Mouse (Mus musculus): ENCODE measurements around the gene Stum. TPM values are rescaled to one million over a fixed set of nuclear protein-coding genes. Genes with fewer than 3 reads are reported as not detected.

Gene Stum
- 0.11 and 0.14 TPM in 2 replicates for polyA plus RNA-seq (2012; ENCODE audit: low replicate concordance)

GRCm38 (mm10) chr1:180483399-180484291 lies at the start of gene Stum:
TSS of gene Stum (minus strand) at chr1:180483504.

Other genes starting within 250 kb of the Stum start
- 83.1 and 87.3 TPM in 2 replicates for gene Psen2, start 220.1 kb downstream of the Stum start, polyA plus RNA-seq (2012; ENCODE audit: low replicate concordance)
- gene Itpkb, start 153.0 kb downstream of the Stum start, polyA plus RNA-seq (2012; ENCODE audit: low replicate concordance), result 15.4 and 17.3 TPM in 2 replicates
- gene Parp1, start 85.4 kb upstream of the Stum start, polyA plus RNA-seq (2012; ENCODE audit: low replicate concordance), result 46.0 and 105 TPM in 2 replicates
- 0.07 and 1.2 TPM in 2 replicates for gene Lin9, start 157.6 kb upstream of the Stum start, polyA plus RNA-seq (2012; ENCODE audit: low replicate concordance)
- not detected in 2 replicates for gene Mixl1, start 213.5 kb upstream of the Stum start, polyA plus RNA-seq (2012; ENCODE audit: low replicate concordance)
- gene Acbd3, start 242.5 kb upstream of the Stum start, polyA plus RNA-seq (2012; ENCODE audit: low replicate concordance), result 3.6 and 4.6 TPM in 2 replicates

All from leukemia stem cell, adult 10-12 weeks (primary cell).